Mouse (Mus musculus): Measurements from ENCODE around the gene Ccnd3.

- TF ChIP-seq CTCF (conservative IDR thresholded peaks at IDR 0.05; ENCODE audit: insufficient read depth, insufficient read length, low read depth, low read length) (peak; percentile 34; the same call in 1 of the 2 replicates), POLR2A (IDR thresholded peaks at IDR 0.05; ENCODE audit: low read depth, low read length) (no peak)
Observed at GRCm38 (mm10) chr17:47490791-47491190, 14.1 kb upstream of the Ccnd3 start.
